Mouse (Mus musculus): Measurements from ENCODE around the gene D930020B18Rik.

D930020B18Rik gene

DNA sequence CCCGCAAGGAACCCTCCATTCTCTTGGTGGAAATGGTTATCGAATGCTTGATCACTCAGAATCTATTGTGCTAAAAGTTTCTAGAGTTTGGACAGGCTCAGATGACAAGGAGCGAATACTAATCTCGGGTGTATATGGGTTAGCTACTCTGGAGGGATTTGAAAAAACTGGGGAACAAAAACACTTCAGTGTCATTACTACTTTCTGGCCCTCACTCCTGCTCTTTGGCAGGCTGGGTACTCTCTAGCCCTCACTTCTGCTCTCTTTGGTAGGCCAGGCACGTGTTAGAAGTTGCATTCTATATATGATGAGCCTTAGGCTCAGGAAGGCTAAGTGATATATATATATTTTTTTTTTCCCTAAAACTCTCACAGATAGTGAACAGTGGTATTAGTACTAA, 1.8 kb upstream of the D930020B18Rik start:
- DNase-seq (ENCODE audit: low read depth, low spot score) = no peak

GRCm38 (mm10) chr10:121640150-121640930, 1.0 kb upstream of the D930020B18Rik start:
- DNase-seq (ENCODE audit: low read depth, low spot score) = peak; percentile 9

DNA sequence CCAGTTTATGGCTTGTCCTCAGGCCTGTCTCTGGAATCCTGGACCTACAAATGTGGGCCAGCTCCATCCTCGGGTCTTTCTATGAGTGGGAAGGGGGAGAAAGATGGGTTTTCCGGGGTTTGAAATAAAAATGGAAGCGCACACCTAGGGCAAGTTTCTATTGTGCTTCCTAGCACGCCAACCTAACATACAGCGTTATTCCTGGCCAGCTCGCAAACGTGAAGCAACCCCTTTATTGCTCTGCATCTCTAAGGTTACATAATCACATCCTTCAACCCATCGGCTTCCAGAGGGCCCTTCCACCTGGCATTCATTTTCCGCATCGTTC, 480 bp upstream of the D930020B18Rik start:
- DNase-seq (ENCODE audit: low read depth, low spot score) = no peak

DNA sequence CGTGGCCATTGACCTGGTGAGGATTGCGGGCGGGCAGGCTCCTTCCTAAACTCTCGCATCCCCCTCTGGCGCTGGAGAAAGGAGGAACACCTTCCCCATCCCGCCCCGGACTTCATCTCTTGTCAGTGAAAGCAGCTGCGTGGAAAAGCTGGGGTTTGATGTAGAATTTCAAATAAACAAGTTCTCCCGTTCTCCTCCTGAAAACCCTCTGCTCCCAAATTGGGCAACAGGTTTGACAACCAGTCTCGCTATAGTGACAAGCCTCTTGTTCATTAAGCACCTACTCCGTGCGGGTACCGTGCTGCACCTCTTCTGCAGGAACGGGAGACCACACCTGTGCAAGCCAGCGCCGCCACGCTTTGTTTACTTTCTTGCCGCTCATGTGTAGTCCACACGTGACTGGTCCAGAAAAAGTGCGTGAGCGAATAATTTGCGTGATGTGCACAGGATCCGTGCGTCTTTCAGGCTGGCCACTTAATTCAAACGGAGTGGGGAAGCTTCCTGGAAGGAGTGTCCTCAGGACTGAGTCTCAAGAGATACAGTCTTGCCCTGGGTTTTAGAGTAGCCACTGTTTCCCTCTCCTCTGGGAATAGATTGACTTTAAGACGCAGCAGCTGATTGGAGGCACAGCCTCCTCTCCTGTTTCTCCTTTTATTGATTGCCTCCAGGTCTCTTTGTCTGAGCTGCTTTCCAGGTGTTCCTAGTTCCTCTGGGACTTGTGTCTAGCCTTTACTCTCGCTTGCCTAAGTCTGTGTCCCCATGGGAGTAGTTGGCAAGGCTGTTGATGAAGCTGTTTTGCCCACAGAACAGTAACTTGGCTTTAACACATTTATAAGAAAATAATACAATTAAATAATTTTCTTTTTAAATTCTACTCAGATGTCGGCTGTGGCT, 913 bp downstream of the D930020B18Rik start:
- no peak for DNase-seq (ENCODE audit: low read depth, low spot score)

- DNase-seq (ENCODE audit: low read depth, low spot score) = no peak
Observed at GRCm38 (mm10) chr10:121646294-121646693, 4.9 kb downstream of the D930020B18Rik start.

GRCm38 (mm10) chr10:121653079-121653478, 11.7 kb downstream of the D930020B18Rik start:
- DNase-seq (ENCODE audit: low read depth, low spot score) = no peak

GRCm38 (mm10) chr10:121655907-121656306, 14.5 kb downstream of the D930020B18Rik start:
- no peak for DNase-seq (ENCODE audit: low read depth, low spot score)

GRCm38 (mm10) chr10:121662711-121663110, 21.3 kb downstream of the D930020B18Rik start:
- DNase-seq (ENCODE audit: low read depth, low spot score) = no peak

DNA sequence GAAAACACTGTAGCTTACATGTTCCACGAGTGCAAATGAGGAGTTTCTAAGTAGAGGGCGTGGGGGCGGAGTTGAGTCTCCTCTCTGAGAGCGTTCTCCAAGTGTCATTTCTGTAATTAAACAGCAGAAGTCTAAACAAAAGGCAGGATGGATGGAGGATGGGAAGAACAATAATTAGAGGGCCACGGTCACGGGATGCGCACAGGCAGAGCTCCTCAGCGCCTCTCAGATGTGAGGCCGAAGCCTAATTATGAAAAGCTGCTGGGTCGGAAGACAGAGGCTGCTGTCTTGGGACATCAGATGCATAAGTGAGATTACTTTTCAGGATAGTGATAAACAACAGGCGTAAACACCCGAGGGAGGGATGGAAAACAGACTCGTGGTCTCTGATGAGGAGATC, 22.2 kb downstream of the D930020B18Rik start:
- no peak for DNase-seq (ENCODE audit: low read depth, low spot score)

DNA sequence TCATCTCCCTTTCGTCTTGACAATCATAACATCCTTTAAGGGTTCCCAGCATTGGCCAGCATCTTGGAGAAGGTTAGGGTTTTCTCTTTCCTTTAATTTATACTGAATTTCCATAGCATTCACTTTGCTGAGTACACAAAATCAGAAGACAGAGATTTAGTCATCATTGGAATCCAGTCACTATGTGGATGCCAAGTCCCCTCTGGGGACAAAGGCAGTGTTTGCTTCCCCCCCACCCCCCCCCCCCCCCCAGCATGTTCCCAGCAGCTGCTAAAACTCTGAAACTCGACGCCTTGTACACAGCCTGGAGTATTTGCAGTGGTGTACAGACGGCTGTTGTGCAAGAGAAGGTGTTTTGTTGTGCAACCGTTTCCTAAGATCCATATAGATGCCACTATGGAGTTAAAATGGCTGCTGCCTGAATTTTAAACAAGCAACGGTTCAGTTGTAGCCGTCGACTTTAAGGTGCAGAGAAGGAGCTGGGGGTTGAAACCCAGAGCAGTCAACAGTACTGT, 24.3 kb downstream of the D930020B18Rik start:
- no peak for DNase-seq (ENCODE audit: low read depth, low spot score)

- DNase-seq (ENCODE audit: low read depth, low spot score) = no peak
Observed at GRCm38 (mm10) chr10:121669103-121669502, 27.7 kb downstream of the D930020B18Rik start.

GRCm38 (mm10) chr10:121677019-121677418, 35.6 kb downstream of the D930020B18Rik start:
- no peak for DNase-seq (ENCODE audit: low read depth, low spot score)

- no peak for DNase-seq (ENCODE audit: low read depth, low spot score)
Observed at GRCm38 (mm10) chr10:121680902-121681301, 39.5 kb downstream of the D930020B18Rik start.

GRCm38 (mm10) chr10:121682539-121682938, 41.2 kb downstream of the D930020B18Rik start:
- no peak for DNase-seq (ENCODE audit: low read depth, low spot score)

DNA sequence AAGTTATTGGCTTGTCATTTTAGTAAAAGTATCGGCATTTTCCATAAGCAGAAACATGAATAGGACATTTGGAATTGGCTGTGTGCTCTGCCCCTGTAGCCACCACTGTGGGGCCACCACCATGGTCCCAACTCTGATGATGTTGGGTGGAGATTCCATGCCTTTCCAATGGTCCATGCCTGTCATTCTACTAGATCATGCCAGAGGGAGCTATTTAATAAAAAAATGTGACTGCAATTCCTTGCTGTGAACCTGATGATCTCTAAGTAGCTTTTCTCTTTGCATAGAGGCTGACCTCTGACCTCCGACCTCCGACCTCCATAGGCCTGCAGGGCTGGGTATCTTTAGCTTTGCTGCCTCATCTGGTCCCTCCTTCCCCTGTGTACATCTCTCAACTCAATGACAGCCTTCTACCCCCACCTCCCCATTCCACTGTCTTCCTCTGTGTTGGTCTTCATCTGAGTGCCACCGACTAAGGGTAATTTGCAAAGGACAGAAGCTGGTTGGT, 44.8 kb downstream of the D930020B18Rik start:
- DNase-seq (ENCODE audit: low read depth, low spot score) = no peak

- no peak for DNase-seq (ENCODE audit: low read depth, low spot score)
Observed at GRCm38 (mm10) chr10:121687511-121687910, 46.1 kb downstream of the D930020B18Rik start.

GRCm38 (mm10) chr10:121689591-121690314, 48.4 kb downstream of the D930020B18Rik start:
- peak; percentile 34 for DNase-seq (ENCODE audit: low read depth, low spot score)

GRCm38 (mm10) chr10:121692944-121693579, 51.7 kb downstream of the D930020B18Rik start:
- DNase-seq (ENCODE audit: low read depth, low spot score) = no peak

DNA sequence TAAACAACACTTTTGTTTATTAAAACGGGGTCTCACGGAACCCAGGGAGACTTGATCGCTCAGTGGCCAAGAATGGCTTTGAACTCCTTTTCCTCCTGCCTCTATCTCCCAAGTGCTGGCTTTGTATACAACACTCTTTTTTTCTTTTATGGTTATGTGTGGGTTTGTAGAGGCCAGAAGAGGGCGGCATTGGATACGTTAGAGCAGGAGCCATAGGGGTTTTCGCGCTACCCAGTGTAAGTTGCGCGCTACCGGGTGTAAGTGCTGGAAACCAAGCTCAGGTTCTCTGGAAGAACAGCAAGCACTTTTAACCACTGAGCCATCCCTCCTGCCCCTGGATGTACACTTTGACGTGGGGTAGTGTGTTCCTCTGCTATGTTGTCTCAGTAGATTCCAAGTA, 53.2 kb downstream of the D930020B18Rik start:
- no peak for DNase-seq (ENCODE audit: low read depth, low spot score)

DNA sequence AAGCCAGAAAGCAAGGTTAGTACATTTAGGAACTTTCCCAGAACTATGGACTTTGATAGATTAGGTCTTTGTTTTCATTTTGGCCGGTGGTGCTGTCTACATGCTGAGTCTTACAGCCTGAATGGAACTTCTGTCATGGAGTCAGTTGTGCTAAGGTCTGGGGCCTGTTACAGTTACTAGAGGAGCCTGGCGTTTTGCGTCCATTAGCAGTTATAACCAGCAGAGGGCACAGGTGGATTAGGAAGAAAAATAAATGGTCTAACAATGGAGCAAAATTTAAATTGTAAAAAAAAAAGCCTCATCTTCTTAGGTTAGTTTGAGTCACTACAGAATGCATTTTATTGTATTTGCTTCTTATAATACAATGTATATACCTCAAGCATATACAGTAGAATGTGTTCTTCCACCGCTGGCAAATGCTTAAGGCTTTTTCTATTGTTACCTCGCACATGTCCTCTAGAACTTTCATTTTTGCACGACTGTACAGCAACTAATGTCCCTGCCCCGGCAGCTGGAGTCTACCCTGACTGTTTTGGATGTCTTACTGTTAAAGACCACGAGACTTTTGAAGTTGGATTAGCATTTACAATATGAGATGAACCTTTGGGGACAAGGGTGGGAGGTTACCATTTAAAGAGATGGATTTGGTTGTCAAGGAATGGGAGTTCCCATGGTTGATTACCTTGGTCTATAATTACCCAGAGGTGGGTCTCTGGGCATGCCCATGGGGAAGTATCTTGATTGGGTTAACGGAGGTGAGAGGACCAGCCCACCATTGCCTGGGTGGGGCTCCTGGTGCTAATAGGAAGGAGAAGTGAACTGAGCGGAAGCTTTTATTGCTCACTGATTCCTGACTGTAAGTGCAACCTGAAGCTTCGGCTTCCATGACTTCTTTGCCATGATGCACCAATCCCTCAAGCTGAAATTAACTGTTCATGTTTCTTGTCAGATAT, 60.2 kb downstream of the D930020B18Rik start:
- peak; percentile 70 for DNase-seq (ENCODE audit: low read depth, low spot score)

Data from 3T3-L1 (cell line).